ENCODE assay signal across 8 mouse cellular contexts in genomic region chr8:70760775-70761406, GRCm38 (mm10). TPM values are rescaled to one million over a fixed set of nuclear protein-coding genes. Genes with fewer than 3 reads are reported as not detected.
DNase-seq lines count a peak whose midpoint lies in the region; ATAC-seq and TF ChIP-seq lines count a peak whose summit lies in the region.

Mpv17l2 (minus strand) TSS chr8:70760946.

- TF ChIP-seq CTCF in MEL (IDR thresholded peaks at IDR 0.05 in 2 of 3, conservative IDR thresholded peaks at IDR 0.05 in 1 of 3; ENCODE audit: control insufficient read depth in 1 of 3, insufficient read depth in 1 of 3, low read depth in 2 of 3, low read length in 3 of 3, poor library complexity in 1 of 3, severe bottlenecking in 1 of 3), result no peak
- no peak for TF ChIP-seq CTCF in cerebellum, adult 2 months (IDR thresholded peaks at IDR 0.05; ENCODE audit: borderline replicate concordance, insufficient read depth, low read depth, low read length)
- TF ChIP-seq CTCF in forebrain, postnatal 0 days (IDR thresholded peaks at IDR 0.05; ENCODE audit: low read depth), result no peak

- under 1% methylated on average over 55 of the region's 55 CpGs for WGBS in cerebellum, adult 2 months
- 1% methylated on average over 54 of the region's 55 CpGs for WGBS in forebrain, postnatal 0 days
- WGBS in lung, embryonic 15.5 days, result under 1% methylated on average over 55 of the region's 55 CpGs

- peak; percentile 75 to 77; a peak in 3 of 4 replicates for TF ChIP-seq POLR2A in MEL (IDR thresholded peaks at IDR 0.05; ENCODE audit: control insufficient read depth in 1 of 2, insufficient read depth in 1 of 2, low read depth in 1 of 2, low read length in 2 of 2, poor library complexity in 1 of 2)
- no peak; the same call in 1 of the 2 replicates for TF ChIP-seq POLR2A in cerebellum, adult 2 months (IDR thresholded peaks at IDR 0.05; ENCODE audit: borderline replicate concordance, insufficient read depth, low read length)

- H3K4me3 ChIP-seq in MEL (ENCODE audit: control insufficient read depth in 1 of 2, insufficient read depth in 1 of 2, low read depth in 2 of 2, low read length in 2 of 2), result peak within 1 kb of the TSS; percentile 66 to 74
- peak within 1 kb of the TSS; percentile 60 for H3K4me3 ChIP-seq in cerebellum, adult 2 months (replicated peaks; ENCODE audit: insufficient read depth, low read depth, low read length)
- H3K4me3 ChIP-seq in forebrain, postnatal 0 days (ENCODE audit: low read depth, low read length), result peak within 1 kb of the TSS; percentile 56
- peak within 1 kb of the TSS; percentile 56 for H3K4me3 ChIP-seq in lung, embryonic 15.5 days

- no peak for TF ChIP-seq RAD21 in MEL (IDR thresholded peaks at IDR 0.05; ENCODE audit: low read depth, low read length)

- TF ChIP-seq EP300 in MEL (IDR thresholded peaks at IDR 0.05; ENCODE audit: low read depth in 1 of 2, low read length in 2 of 2), result no peak

- H3K9ac ChIP-seq in MEL (ENCODE audit: control insufficient read depth, low read depth, low read length, poor library complexity, severe bottlenecking), result peak within 1 kb of the TSS; percentile 83
- H3K9ac ChIP-seq in forebrain, postnatal 0 days, result peak within 1 kb of the TSS; percentile 72
- H3K9ac ChIP-seq in lung, embryonic 15.5 days, result peak within 1 kb of the TSS; percentile 59

- peak within 1 kb of the TSS; percentile 83 for H3K27ac ChIP-seq in MEL (ENCODE audit: control insufficient read depth, low read depth, low read length)
- peak within 1 kb of the TSS; percentile 67 for H3K27ac ChIP-seq in cerebellum, adult 2 months (ENCODE audit: insufficient read depth, low read length)
- peak within 1 kb of the TSS; percentile 73 for H3K27ac ChIP-seq in forebrain, postnatal 0 days (ENCODE audit: low read depth, low read length)
- peak within 1 kb of the TSS; percentile 72 for H3K27ac ChIP-seq in lung, embryonic 15.5 days

- no peaks in the 10 kb centered on the region for H3K9me3 ChIP-seq in MEL (replicated peaks; ENCODE audit: insufficient read depth, low read length)
- H3K9me3 ChIP-seq in forebrain, postnatal 0 days (ENCODE audit: low read length), result no peaks in the 10 kb centered on the region
- no peaks in the 10 kb centered on the region for H3K9me3 ChIP-seq in lung, embryonic 15.5 days

- peaks cover 0 to 23% of the 10 kb centered on the region in 2 experiments; a peak in 2 of 4 replicates for H3K36me3 ChIP-seq in MEL (ENCODE audit: control insufficient read depth in 1 of 2, insufficient read depth in 2 of 2, low read length in 2 of 2)
- peaks cover 31% of the 10 kb centered on the region for H3K36me3 ChIP-seq in forebrain, postnatal 0 days (ENCODE audit: insufficient read depth)
- no peaks in the 10 kb centered on the region for H3K36me3 ChIP-seq in lung, embryonic 15.5 days

- peaks cover 11% of the 10 kb centered on the region for H3K79me2 ChIP-seq in MEL (ENCODE audit: control insufficient read depth, insufficient read depth, low read length, poor library complexity)

- H3K4me1 ChIP-seq in MEL (ENCODE audit: control insufficient read depth in 1 of 2, insufficient read depth in 2 of 2, low read length in 2 of 2), result peaks cover 12 to 34% of the 10 kb centered on the region in 2 experiments
- H3K4me1 ChIP-seq in cerebellum, adult 2 months (ENCODE audit: control insufficient read depth, insufficient read depth, low read length), result peaks cover 34% of the 10 kb centered on the region
- no peaks in the 10 kb centered on the region for H3K4me1 ChIP-seq in forebrain, postnatal 0 days (ENCODE audit: insufficient read depth)
- peaks cover 36% of the 10 kb centered on the region for H3K4me1 ChIP-seq in lung, embryonic 15.5 days

- ATAC-seq in forebrain, postnatal 0 days, result peak; percentile 96
- ATAC-seq in lung, embryonic 15.5 days (ENCODE audit: borderline replicate concordance, extremely low read depth, low FRiP score, low TSS enrichment), result peak; percentile 95

- H3K4me2 ChIP-seq in forebrain, postnatal 0 days (ENCODE audit: low read depth), result peak within 1 kb of the TSS; percentile 98
- peak within 1 kb of the TSS; percentile 90 for H3K4me2 ChIP-seq in lung, embryonic 15.5 days

- DNase-seq in MEL (ENCODE audit: low read depth, low spot score), result peak; percentile 99
- peak; percentile 96 to 99 for DNase-seq in cerebellum, adult 2 months
- DNase-seq in forebrain, postnatal 0 days, result peak; percentile 98
- peak; percentile 96 for DNase-seq in heart, postnatal 4 days
- DNase-seq in layer of hippocampus, adult 8-10 months (ENCODE audit: low spot score in 2 of 2), result peak; percentile 97 to 98
- peak; percentile 97 for DNase-seq in ovary, adult 18-20 months (ENCODE audit: low spot score)
- DNase-seq in thymus, postnatal 0 days (ENCODE audit: low spot score), result peak; percentile 98

- no peaks in the 10 kb centered on the region for H3K27me3 ChIP-seq in MEL (ENCODE audit: control insufficient read depth in 1 of 2, insufficient read depth in 2 of 2, low read length in 2 of 2)
- no peaks in the 10 kb centered on the region for H3K27me3 ChIP-seq in cerebellum, adult 2 months (ENCODE audit: control insufficient read depth, insufficient read depth, low read length)
- no peaks in the 10 kb centered on the region; the same call in 1 of the 2 replicates for H3K27me3 ChIP-seq in forebrain, postnatal 0 days (ENCODE audit: insufficient read depth, low read length)
- H3K27me3 ChIP-seq in lung, embryonic 15.5 days, result no peaks in the 10 kb centered on the region

TF ChIP-seq in MEL, 35 proteins besides CTCF, POLR2A, EP300 and RAD21 (continues in another document):
- TF ChIP-seq HCFC1 (IDR thresholded peaks at IDR 0.05; ENCODE audit: low read depth, low read length) (peak; percentile 84), RCOR1 (IDR thresholded peaks at IDR 0.05; ENCODE audit: low read depth, low read length) (no peak), SMC3 (IDR thresholded peaks at IDR 0.05; ENCODE audit: low read depth, low read length) (no peak), POLR2AphosphoS2 (IDR thresholded peaks at IDR 0.05; ENCODE audit: low read length) (peak; percentile 4; the same call in 1 of the 2 replicates), NRF1 (IDR thresholded peaks at IDR 0.05; ENCODE audit: insufficient read depth, low read depth, low read length, poor library complexity, severe bottlenecking) (peak; percentile 52; the same call in 1 of the 2 replicates), TAL1 (IDR thresholded peaks at IDR 0.05; ENCODE audit: low read length) (no peak), MYC (IDR thresholded peaks at IDR 0.05; ENCODE audit: low read depth, low read length) (no peak), ZMIZ1 (IDR thresholded peaks at IDR 0.05; ENCODE audit: low read depth, low read length) (no peak), E2F4 (IDR thresholded peaks at IDR 0.05; ENCODE audit: borderline replicate concordance, low read depth, low read length) (no peak), GABPA (IDR thresholded peaks at IDR 0.05; ENCODE audit: low read depth, low read length) (no peak), USF1 (IDR thresholded peaks at IDR 0.05; ENCODE audit: low read depth, low read length) (peak; percentile 82), NELFE (IDR thresholded peaks at IDR 0.05; ENCODE audit: low read depth, low read length) (peak; percentile 59), MAZ (IDR thresholded peaks at IDR 0.05; ENCODE audit: low read depth, low read length) (no peak), MYB (IDR thresholded peaks at IDR 0.05; ENCODE audit: low read depth, low read length) (no peak), MAFK (IDR thresholded peaks at IDR 0.05; ENCODE audit: borderline replicate concordance, low read depth, low read length) (no peak), MAX (IDR thresholded peaks at IDR 0.05; ENCODE audit: low read length) (no peak; the same call in none of the 2 replicates), MEF2A (IDR thresholded peaks at IDR 0.05; ENCODE audit: extremely low read depth, insufficient replicate concordance, low read depth, low read length, poor library complexity, severe bottlenecking) (no peak), GATA1 (IDR thresholded peaks at IDR 0.05; ENCODE audit: low read depth, low read length) (no peak), JUND (IDR thresholded peaks at IDR 0.05; ENCODE audit: low read depth, low read length) (no peak), POLR2AphosphoS5 (IDR thresholded peaks at IDR 0.05; ENCODE audit: borderline replicate concordance, low read depth, low read length) (no peak), ETS1 (IDR thresholded peaks at IDR 0.05; ENCODE audit: low read depth, low read length) (no peak), ZNF384 (IDR thresholded peaks at IDR 0.05; ENCODE audit: low read depth, low read length) (no peak), BHLHE40 (IDR thresholded peaks at IDR 0.05; ENCODE audit: borderline replicate concordance, low read depth, low read length) (no peak), SIN3A (IDR thresholded peaks at IDR 0.05; ENCODE audit: low read length) (peak; percentile 33), USF2 (IDR thresholded peaks at IDR 0.05; ENCODE audit: borderline replicate concordance in 1 of 2, insufficient read depth in 1 of 2, low read depth in 1 of 2, low read length in 2 of 2) (no peak), ELF1 (IDR thresholded peaks at IDR 0.05; ENCODE audit: low read depth, low read length) (peak; percentile 95), MXI1 (IDR thresholded peaks at IDR 0.05; ENCODE audit: low read depth, low read length) (peak; percentile 32; the same call in 1 of the 2 replicates), TBP (IDR thresholded peaks at IDR 0.05; ENCODE audit: low read depth, low read length) (peak; percentile 62; the same call in 1 of the 2 replicates), CHD2 (IDR thresholded peaks at IDR 0.05; ENCODE audit: low read length) (peak; percentile 80), TCF12 (IDR thresholded peaks at IDR 0.05; ENCODE audit: low read depth, low read length) (peak; percentile 26; the same call in 1 of the 2 replicates), ZC3H11A (IDR thresholded peaks at IDR 0.05; ENCODE audit: low read depth, low read length) (no peak), KAT2A (conservative IDR thresholded peaks at IDR 0.05; ENCODE audit: low read depth, low read length) (no peak; the same call in 1 of the 2 replicates)

RNA-seq across cellular contexts. Expression of gene Mpv17l2, which starts in this region (rescaled TPM):
- 41.9 and 52.8 TPM in 2 replicates for total RNA-seq in MEL (2012; rRNA removed)
- polyA plus RNA-seq in MEL (2012; ENCODE audit: insufficient read depth in 1 of 2, insufficient read length in 2 of 2, low read depth in 1 of 2, low replicate concordance in 2 of 2, missing spikeins in 1 of 2), result 100 to 1,000 TPM in 1 of 2 experiments, not detected in 1; 102 TPM
- 81.1 and 83.4 TPM in 2 replicates for polyA plus RNA-seq in cerebellum, adult 2 months (2012; rRNA removed)
- total RNA-seq in forebrain, postnatal 0 days (2014; rRNA removed), result 33.7 and 39.9 TPM in 2 replicates
- 60.4 and 61.9 TPM in 2 replicates for polyA plus RNA-seq in forebrain, postnatal 0 days (2015; fragmentation: Nextera tagmentation; extraction: Ambion mirVana)
- 10 to 100 TPM; 35.8 to 37.9 TPM for total RNA-seq in heart, postnatal 4 days (2021)
- 10 to 100 TPM; 30.3 to 38.5 (median 31.7) TPM for total RNA-seq in layer of hippocampus, adult 8-10 months (2022)
- 35.4 and 36.2 TPM in 2 replicates for polyA plus RNA-seq in lung, embryonic 15.5 days (2015; fragmentation: Nextera tagmentation; extraction: Ambion mirVana)
- polyA plus RNA-seq in thymus, postnatal 0 days (2015; fragmentation: Nextera tagmentation; extraction: Ambion mirVana), result 54.3 and 54.4 TPM in 2 replicates

Comparison
In these comparisons a context has a peak if more than half of its experiments do, and no peak if none do; other contexts are left out.
1. Peak in every context shown above with its lines: DNase-seq, ATAC-seq, H3K4me3 ChIP-seq and H3K27ac ChIP-seq.